Mouse (Mus musculus): ENCODE data around the gene Bean1. TPM values are rescaled to one million over a fixed set of nuclear protein-coding genes. Genes with fewer than 3 reads are reported as not detected.

Bean1 gene
- polyA plus RNA-seq, 1 experiment from 2014 or later, result 2.1 TPM

DNA sequence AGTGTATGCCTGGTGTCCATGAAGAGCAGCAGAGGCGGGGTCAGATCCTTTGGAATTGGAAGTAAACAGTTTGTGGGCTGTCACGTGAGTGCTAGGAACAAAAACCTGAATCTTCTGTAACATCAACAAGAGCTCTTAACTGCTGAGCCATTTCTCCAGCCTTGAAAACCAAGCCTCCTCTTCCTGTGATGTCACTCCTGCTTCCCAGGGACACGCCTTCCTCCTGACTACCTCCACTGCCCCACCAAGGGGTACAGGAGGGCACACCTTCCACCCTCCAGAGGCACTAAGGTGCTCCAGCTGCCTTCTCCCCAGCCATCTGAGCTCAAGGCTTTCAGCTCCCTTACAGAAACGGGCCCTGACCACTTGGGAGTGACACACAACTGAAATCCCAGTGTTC lies 76.4 kb downstream of the Bean1 start:
- Histone ChIP-seq H3K27me3 (ENCODE audit: insufficient read depth, low read length) (no peaks in the 10 kb centered on the region), H3K4me1 (replicated peaks; ENCODE audit: insufficient read depth, low read length) (peaks cover 12% of the 10 kb centered on the region; the same call in 1 of the 2 replicates), H3K9me3 (replicated peaks; ENCODE audit: low read length) (no peaks in the 10 kb centered on the region), H3K9ac (ENCODE audit: low read depth, low read length) (no peak overlapping the region), H3K4me3 (replicated peaks; ENCODE audit: low read depth, low read length) (no peak overlapping the region), H3K27ac (no peak overlapping the region), H3K36me3 (ENCODE audit: insufficient read depth, low read length) (0 out of 2 replicates have a peak, but pooled peaks cover 4% of the 10 kb centered on the region), H3K4me2 (ENCODE audit: low read length) (no peak overlapping the region)
- no peak for TF ChIP-seq CTCF (IDR thresholded peaks at IDR 0.05; ENCODE audit: low read depth)
- ATAC-seq (replicated peaks; ENCODE audit: low FRiP score, low read depth) (no peak), DNase-seq (ENCODE audit: low spot score) (no peak)
- WGBS, result 81% methylated on average over 4 of the region's 4 CpGs

DNA sequence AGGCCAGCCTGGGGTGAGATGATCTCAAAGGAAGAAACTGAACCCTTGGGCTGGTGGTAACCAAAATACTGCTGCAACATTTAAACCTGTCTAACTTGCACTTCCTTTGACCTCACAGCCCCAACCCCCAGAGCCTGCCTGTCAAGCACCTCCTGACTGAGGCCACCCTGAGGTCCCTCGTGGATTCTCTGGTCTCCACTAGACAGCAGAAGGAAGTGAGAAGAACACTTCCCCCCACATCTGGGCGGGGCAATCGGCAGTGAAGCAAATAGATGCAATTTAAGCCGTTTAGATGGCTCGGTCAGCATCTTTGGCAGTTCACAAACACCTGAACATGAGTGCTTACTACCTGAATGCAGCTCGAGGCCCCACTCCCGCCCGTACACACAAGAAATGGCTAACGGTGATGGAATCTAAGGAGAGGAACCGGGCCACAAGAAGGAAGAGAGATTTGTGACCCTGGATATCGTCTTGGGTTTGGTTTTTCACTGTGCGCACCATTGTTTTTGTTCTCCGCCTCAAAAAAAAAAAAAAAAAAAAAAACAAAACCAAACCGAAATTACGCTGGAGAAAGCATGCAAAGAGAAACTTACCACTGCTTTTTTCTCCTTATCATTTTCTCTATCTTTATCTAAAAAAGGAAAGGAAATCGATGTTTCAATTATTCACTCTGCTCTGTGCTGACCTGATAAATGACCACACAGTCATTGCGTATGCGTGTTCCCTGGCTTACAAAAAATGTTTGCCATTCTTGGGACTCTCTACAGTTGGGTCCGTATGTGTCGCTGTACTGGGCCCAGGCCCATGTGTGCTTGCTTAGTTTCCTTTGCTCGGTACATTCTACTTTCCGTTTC lies 77.0 kb downstream of the Bean1 start:
- Histone ChIP-seq H3K9me3 (replicated peaks; ENCODE audit: low read length) (no peaks in the 10 kb centered on the region), H3K4me2 (ENCODE audit: low read length) (peak overlapping the region; percentile 73), H3K27me3 (ENCODE audit: insufficient read depth, low read length) (no peaks in the 10 kb centered on the region), H3K36me3 (ENCODE audit: insufficient read depth, low read length) (0 out of 2 replicates have a peak, but pooled peaks cover 4% of the 10 kb centered on the region), H3K4me3 (replicated peaks; ENCODE audit: low read depth, low read length) (peak overlapping the region; percentile 76), H3K27ac (no peak overlapping the region), H3K4me1 (replicated peaks; ENCODE audit: insufficient read depth, low read length) (peaks cover 15% of the 10 kb centered on the region; the same call in 1 of the 2 replicates), H3K9ac (ENCODE audit: low read depth, low read length) (peak overlapping the region; percentile 83)
- DNase-seq (ENCODE audit: low spot score) (peak; percentile 10), ATAC-seq (replicated peaks; ENCODE audit: low FRiP score, low read depth) (no peak)
- whole genome bisulfite sequencing, result 51% methylated on average over 22 of the region's 22 CpGs
- no peak for TF ChIP-seq CTCF (IDR thresholded peaks at IDR 0.05; ENCODE audit: low read depth)

DNA sequence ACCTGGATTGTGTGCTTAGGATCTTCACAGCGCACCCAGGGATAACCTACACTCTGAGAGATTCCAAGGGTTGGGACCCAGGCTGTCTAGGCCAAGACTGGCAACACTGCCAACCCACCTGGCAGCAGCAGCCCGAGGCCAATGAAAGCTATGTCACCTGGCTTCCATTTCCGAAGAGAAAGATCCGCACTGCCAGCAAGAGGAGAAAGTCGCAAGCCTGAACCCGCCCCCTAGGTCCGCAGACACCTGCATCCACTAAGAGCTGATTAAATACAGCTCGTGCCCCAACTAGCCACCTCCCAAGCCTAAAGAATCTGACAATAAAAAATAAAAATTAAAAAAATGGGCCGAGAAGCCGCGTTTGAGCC lies 77.7 kb downstream of the Bean1 start:
- no peaks in the 10 kb centered on the region for H3K27me3 ChIP-seq (ENCODE audit: insufficient read depth, low read length)
- no peaks in the 10 kb centered on the region for H3K9me3 ChIP-seq (replicated peaks; ENCODE audit: low read length)
- peak overlapping the region; percentile 76 for H3K4me3 ChIP-seq (replicated peaks; ENCODE audit: low read depth, low read length)
- TF ChIP-seq CTCF (IDR thresholded peaks at IDR 0.05; ENCODE audit: low read depth), result no peak
- H3K4me2 ChIP-seq (ENCODE audit: low read length), result peak overlapping the region; percentile 73
- peak overlapping the region; percentile 83 for H3K9ac ChIP-seq (ENCODE audit: low read depth, low read length)
- peaks cover 15% of the 10 kb centered on the region; the same call in 1 of the 2 replicates for H3K4me1 ChIP-seq (replicated peaks; ENCODE audit: insufficient read depth, low read length)
- no peaks in the 10 kb centered on the region for H3K36me3 ChIP-seq (ENCODE audit: insufficient read depth, low read length)
- peak overlapping the region; percentile 72; the same call in 1 of the 2 replicates for H3K27ac ChIP-seq
- DNase-seq (ENCODE audit: low spot score), result no peak
- ATAC-seq (replicated peaks; ENCODE audit: low FRiP score, low read depth), result peak; percentile 9; the same call in 1 of the 2 replicates
- 4% methylated on average over 11 of the region's 11 CpGs for WGBS

DNA sequence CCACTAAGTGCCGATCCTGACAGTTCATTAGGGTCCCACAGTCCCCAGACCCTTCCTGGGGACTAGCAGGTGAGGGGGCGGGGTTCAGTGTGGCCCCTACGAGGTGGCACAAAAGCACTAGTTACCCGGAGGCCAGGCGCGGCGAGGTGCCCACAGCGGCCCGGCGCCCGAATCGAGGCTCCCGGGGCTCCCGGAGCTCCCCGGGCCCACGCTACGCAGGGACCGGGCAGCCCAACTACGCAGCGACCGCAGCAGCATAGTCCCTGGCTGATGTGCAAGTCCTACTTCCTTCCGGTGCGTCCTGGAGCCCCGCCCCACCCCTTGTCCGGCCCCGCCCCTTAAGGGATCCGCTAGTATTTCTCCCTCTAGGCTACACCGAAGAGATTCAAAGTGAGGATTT lies 78.0 kb downstream of the Bean1 start, which contains the start of gene Tk2:
TSS of gene Tk2 (minus strand) at position 283 of the 400 bp plus-strand sequence.
- H3K4me3 ChIP-seq (replicated peaks; ENCODE audit: low read depth, low read length), result peak within 1 kb of the TSS; percentile 76
- no peaks in the 10 kb centered on the region for H3K36me3 ChIP-seq (ENCODE audit: insufficient read depth, low read length)
- WGBS, result under 1% methylated on average over 28 of the region's 28 CpGs
- peak within 1 kb of the TSS; percentile 73 for H3K4me2 ChIP-seq (ENCODE audit: low read length)
- no peaks in the 10 kb centered on the region for H3K27me3 ChIP-seq (ENCODE audit: insufficient read depth, low read length)
- H3K9me3 ChIP-seq (replicated peaks; ENCODE audit: low read length), result no peaks in the 10 kb centered on the region
- H3K4me1 ChIP-seq (replicated peaks; ENCODE audit: insufficient read depth, low read length), result peaks cover 15% of the 10 kb centered on the region; the same call in 1 of the 2 replicates
- peak within 1 kb of the TSS; percentile 83 for H3K9ac ChIP-seq (ENCODE audit: low read depth, low read length)
- DNase-seq (ENCODE audit: low spot score) (peak; percentile 91), ATAC-seq (replicated peaks; ENCODE audit: low FRiP score, low read depth) (peak; percentile 86)
- TF ChIP-seq CTCF (IDR thresholded peaks at IDR 0.05; ENCODE audit: low read depth), result no peak
- peak within 1 kb of the TSS; percentile 72 for H3K27ac ChIP-seq

DNA sequence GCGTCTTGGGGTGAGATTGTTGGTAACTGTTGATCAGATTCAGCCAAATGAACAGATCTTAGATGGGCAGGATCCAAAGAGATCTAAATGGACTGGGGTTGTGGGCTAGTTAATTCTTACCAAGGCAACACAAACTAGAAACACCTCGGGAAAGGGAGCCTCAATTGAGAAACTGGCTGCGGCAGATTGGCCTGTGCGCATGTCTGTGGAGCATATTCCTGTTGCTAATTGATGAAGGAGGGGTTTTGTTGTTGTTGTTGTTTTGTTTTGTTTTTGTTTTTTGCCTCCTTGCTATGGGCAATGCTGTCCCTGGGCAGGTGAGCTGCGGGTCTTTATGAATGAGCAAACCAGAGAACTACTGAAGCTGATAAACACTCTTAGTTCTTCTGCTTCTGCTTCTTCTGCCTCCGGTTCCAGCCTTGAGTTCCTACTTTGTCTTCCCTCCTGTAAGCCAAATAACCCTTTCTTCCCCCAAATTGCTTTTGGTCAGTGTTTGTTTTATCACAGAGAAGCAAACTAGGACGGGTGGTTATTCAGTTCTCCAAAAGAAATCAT lies 79.3 kb downstream of the Bean1 start:
- TF ChIP-seq CTCF (IDR thresholded peaks at IDR 0.05; ENCODE audit: low read depth), result no peak
- 88% methylated on average over 7 of the region's 7 CpGs for WGBS
- no peak overlapping the region for H3K27ac ChIP-seq
- H3K36me3 ChIP-seq (ENCODE audit: insufficient read depth, low read length), result no peaks in the 10 kb centered on the region
- no peak for ATAC-seq (replicated peaks; ENCODE audit: low FRiP score, low read depth)
- DNase-seq (ENCODE audit: low spot score), result no peak
- no peak overlapping the region for H3K4me3 ChIP-seq (replicated peaks; ENCODE audit: low read depth, low read length)
- peaks cover 15% of the 10 kb centered on the region; the same call in 1 of the 2 replicates for H3K4me1 ChIP-seq (replicated peaks; ENCODE audit: insufficient read depth, low read length)
- H3K27me3 ChIP-seq (ENCODE audit: insufficient read depth, low read length), result no peaks in the 10 kb centered on the region
- no peak overlapping the region for H3K9ac ChIP-seq (ENCODE audit: low read depth, low read length)
- no peaks in the 10 kb centered on the region for H3K9me3 ChIP-seq (replicated peaks; ENCODE audit: low read length)
- no peak overlapping the region for H3K4me2 ChIP-seq (ENCODE audit: low read length)

Measured in kidney, postnatal 0 days (tissue).